Mouse (Mus musculus): ENCODE results near the gene Limk2. TPM values are rescaled to one million over a fixed set of nuclear protein-coding genes. Genes with fewer than 3 reads are reported as not detected.

The Limk2 gene
- total and polyA plus RNA-seq, 2 experiments from 2014 or later = 98.6 to 173 TPM

- Histone ChIP-seq H3K4me1 (ENCODE audit: insufficient read depth) (peaks cover 22% of the 10 kb centered on the region), H3K9me3 (ENCODE audit: low read length) (no peaks in the 10 kb centered on the region), H3K4me2 (ENCODE audit: low read depth) (peak overlapping the region; percentile 8; the same call in 1 of the 2 replicates), H3K27ac (ENCODE audit: low read depth, low read length) (0 out of 2 replicates have a peak overlapping the region, but pooled peaks have one; percentile 29), H3K9ac (no peak overlapping the region), H3K27me3 (ENCODE audit: insufficient read depth, low read length) (no peaks in the 10 kb centered on the region), H3K4me3 (ENCODE audit: low read depth, low read length) (no peak overlapping the region), H3K36me3 (ENCODE audit: insufficient read depth) (no peaks in the 10 kb centered on the region)
- no peak for ATAC-seq
- DNase-seq = peak; percentile 42
- 12% methylated on average over 7 of the region's 7 CpGs for WGBS
- no peak for TF ChIP-seq CTCF (IDR thresholded peaks at IDR 0.05; ENCODE audit: low read depth)
Measured at GRCm38 (mm10) chr11:3373591-3374292, 35.2 kb downstream of the Limk2 start.

- H3K36me3 ChIP-seq (ENCODE audit: insufficient read depth) = 0 out of 2 replicates have a peak, but pooled peaks cover 2% of the 10 kb centered on the region
- H3K4me1 ChIP-seq (ENCODE audit: insufficient read depth) = peaks cover 24% of the 10 kb centered on the region
- peak overlapping the region; percentile 86 for H3K27ac ChIP-seq (ENCODE audit: low read depth, low read length)
- 22% methylated on average over 7 of the region's 7 CpGs for WGBS
- peak overlapping the region; percentile 60 for H3K4me3 ChIP-seq (ENCODE audit: low read depth, low read length)
- DNase-seq (no peak), ATAC-seq (no peak; the same call in 1 of the 2 replicates)
- H3K9ac ChIP-seq = peak overlapping the region; percentile 81
- no peaks in the 10 kb centered on the region for H3K27me3 ChIP-seq (ENCODE audit: insufficient read depth, low read length)
- no peaks in the 10 kb centered on the region for H3K9me3 ChIP-seq (ENCODE audit: low read length)
- peak; percentile 39 for TF ChIP-seq CTCF (IDR thresholded peaks at IDR 0.05; ENCODE audit: low read depth)
- peak overlapping the region; percentile 71 for H3K4me2 ChIP-seq (ENCODE audit: low read depth)
Measured at GRCm38 (mm10) chr11:3371599-3372295, 37.2 kb downstream of the Limk2 start.

GRCm38 (mm10) chr11:3370928-3371598 lies 37.9 kb downstream of the Limk2 start:
- Histone ChIP-seq H3K4me3 (ENCODE audit: low read depth, low read length) (peak overlapping the region; percentile 60), H3K4me1 (ENCODE audit: insufficient read depth) (peaks cover 24% of the 10 kb centered on the region), H3K27me3 (ENCODE audit: insufficient read depth, low read length) (no peaks in the 10 kb centered on the region), H3K4me2 (ENCODE audit: low read depth) (peak overlapping the region; percentile 71), H3K36me3 (ENCODE audit: insufficient read depth) (0 out of 2 replicates have a peak, but pooled peaks cover 2% of the 10 kb centered on the region), H3K9me3 (ENCODE audit: low read length) (no peaks in the 10 kb centered on the region), H3K27ac (ENCODE audit: low read depth, low read length) (peak overlapping the region; percentile 86), H3K9ac (peak overlapping the region; percentile 81)
- peak; percentile 92 for DNase-seq
- TF ChIP-seq CTCF (IDR thresholded peaks at IDR 0.05; ENCODE audit: low read depth) = no peak
- 2% methylated on average over 27 of the region's 27 CpGs for WGBS
- ATAC-seq = peak; percentile 97

- WGBS = 86% methylated on average over 2 of the region's 2 CpGs
- Histone ChIP-seq H3K4me1 (ENCODE audit: insufficient read depth) (peaks cover 24% of the 10 kb centered on the region), H3K4me3 (ENCODE audit: low read depth, low read length) (peak overlapping the region; percentile 60), H3K27me3 (ENCODE audit: insufficient read depth, low read length) (no peaks in the 10 kb centered on the region), H3K9me3 (ENCODE audit: low read length) (no peaks in the 10 kb centered on the region), H3K4me2 (ENCODE audit: low read depth) (peak overlapping the region; percentile 71), H3K9ac (peak overlapping the region; percentile 81), H3K36me3 (ENCODE audit: insufficient read depth) (0 out of 2 replicates have a peak, but pooled peaks cover 2% of the 10 kb centered on the region), H3K27ac (ENCODE audit: low read depth, low read length) (peak overlapping the region; percentile 86; the same call in 1 of the 2 replicates)
- ATAC-seq (no peak), DNase-seq (no peak)
- TF ChIP-seq CTCF (IDR thresholded peaks at IDR 0.05; ENCODE audit: low read depth) = no peak
Measured at GRCm38 (mm10) chr11:3370162-3370561, 38.8 kb downstream of the Limk2 start.

GRCm38 (mm10) chr11:3369449-3369848 lies 39.5 kb downstream of the Limk2 start:
- Histone ChIP-seq H3K36me3 (ENCODE audit: insufficient read depth) (0 out of 2 replicates have a peak, but pooled peaks cover 2% of the 10 kb centered on the region), H3K9me3 (ENCODE audit: low read length) (no peaks in the 10 kb centered on the region), H3K27ac (ENCODE audit: low read depth, low read length) (no peak overlapping the region), H3K27me3 (ENCODE audit: insufficient read depth, low read length) (no peaks in the 10 kb centered on the region), H3K4me2 (ENCODE audit: low read depth) (peak overlapping the region; percentile 71), H3K9ac (no peak overlapping the region), H3K4me1 (ENCODE audit: insufficient read depth) (peaks cover 24% of the 10 kb centered on the region), H3K4me3 (ENCODE audit: low read depth, low read length) (peak overlapping the region; percentile 60; the same call in 1 of the 2 replicates)
- ATAC-seq (no peak), DNase-seq (no peak)
- 75% methylated on average over 5 of the region's 5 CpGs for WGBS
- no peak for TF ChIP-seq CTCF (IDR thresholded peaks at IDR 0.05; ENCODE audit: low read depth)

- DNase-seq (no peak), ATAC-seq (no peak)
- Histone ChIP-seq H3K4me2 (ENCODE audit: low read depth) (peak overlapping the region; percentile 71), H3K9me3 (ENCODE audit: low read length) (no peaks in the 10 kb centered on the region), H3K9ac (no peak overlapping the region), H3K36me3 (ENCODE audit: insufficient read depth) (0 out of 2 replicates have a peak, but pooled peaks cover 2% of the 10 kb centered on the region), H3K27me3 (ENCODE audit: insufficient read depth, low read length) (no peaks in the 10 kb centered on the region), H3K4me1 (ENCODE audit: insufficient read depth) (peaks cover 24% of the 10 kb centered on the region), H3K27ac (ENCODE audit: low read depth, low read length) (no peak overlapping the region), H3K4me3 (ENCODE audit: low read depth, low read length) (no peak overlapping the region)
- 65% methylated on average over 7 of the region's 7 CpGs for WGBS
- TF ChIP-seq CTCF (IDR thresholded peaks at IDR 0.05; ENCODE audit: low read depth) = no peak
Measured at GRCm38 (mm10) chr11:3368983-3369382, 40.0 kb downstream of the Limk2 start.
